Mouse (Mus musculus): Measurements from ENCODE around the gene A3galt2.
A peak's percentile ranks its signal among the peaks of the same experiment; 100 is the strongest.

Gene A3galt2

DNA sequence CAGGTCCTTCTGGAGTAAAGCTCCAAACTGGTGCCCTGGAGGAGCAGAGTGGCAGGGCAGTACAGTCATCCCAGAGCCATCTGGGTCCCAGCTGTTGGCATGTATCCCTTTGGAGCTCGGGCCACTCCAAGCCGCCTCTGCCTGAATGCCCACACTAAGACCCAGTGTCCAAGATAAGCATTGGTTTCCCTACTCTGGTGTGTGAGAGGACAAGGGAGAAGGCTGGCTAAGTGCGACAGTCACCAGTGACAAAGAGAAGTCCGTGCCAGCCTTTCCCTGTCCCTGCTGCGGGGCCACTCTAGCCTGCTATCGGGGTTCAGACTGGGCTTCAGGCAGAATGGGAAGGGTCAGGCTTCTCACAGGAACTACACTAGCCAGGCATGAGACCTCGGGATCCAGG, 736 bp downstream of the A3galt2 start:
- DNase-seq (ENCODE audit: low spot score in 2 of 2): no peak

DNA sequence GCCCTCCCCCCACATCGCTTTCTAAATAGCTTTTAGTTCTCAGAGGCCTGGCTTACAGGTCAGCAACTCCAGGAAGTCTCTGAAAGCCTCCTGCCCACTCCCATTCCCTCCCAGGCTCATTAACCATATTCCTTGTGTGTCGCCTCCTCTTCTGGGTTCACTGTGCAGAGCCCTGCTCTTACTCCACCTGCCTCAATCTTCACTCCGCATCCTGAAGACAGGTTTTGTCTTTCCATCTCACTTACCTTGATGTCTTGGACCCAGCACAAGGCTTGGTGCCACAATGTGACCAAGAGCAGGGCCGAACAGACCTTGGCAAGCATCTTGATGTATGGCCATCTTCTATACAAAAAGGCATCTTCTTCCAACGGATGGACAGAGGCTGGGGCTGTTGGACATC, 4.0 kb downstream of the A3galt2 start:
- DNase-seq (ENCODE audit: low spot score in 2 of 2): no peak

DNA sequence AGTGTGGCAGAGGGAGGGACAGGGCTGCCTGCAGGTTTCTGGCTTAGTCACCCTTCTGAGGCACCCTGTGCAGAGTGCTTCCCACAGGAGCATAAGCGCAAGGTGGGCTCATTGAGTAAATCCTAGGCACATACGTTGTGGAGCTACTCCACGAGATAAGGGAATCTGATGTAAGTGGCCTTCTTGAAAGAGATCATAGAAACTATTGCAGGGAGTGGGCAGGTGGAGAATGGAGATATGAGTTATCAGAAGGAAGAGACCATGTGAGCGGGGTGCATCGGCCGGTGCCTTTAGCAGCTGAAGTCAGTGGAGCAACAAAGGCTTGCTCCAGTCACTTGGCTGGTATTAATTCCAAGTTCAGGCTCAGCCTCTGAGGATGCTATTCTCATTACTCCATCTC, 4.9 kb downstream of the A3galt2 start:
- DNase-seq (ENCODE audit: low spot score in 2 of 2): no peak

DNA sequence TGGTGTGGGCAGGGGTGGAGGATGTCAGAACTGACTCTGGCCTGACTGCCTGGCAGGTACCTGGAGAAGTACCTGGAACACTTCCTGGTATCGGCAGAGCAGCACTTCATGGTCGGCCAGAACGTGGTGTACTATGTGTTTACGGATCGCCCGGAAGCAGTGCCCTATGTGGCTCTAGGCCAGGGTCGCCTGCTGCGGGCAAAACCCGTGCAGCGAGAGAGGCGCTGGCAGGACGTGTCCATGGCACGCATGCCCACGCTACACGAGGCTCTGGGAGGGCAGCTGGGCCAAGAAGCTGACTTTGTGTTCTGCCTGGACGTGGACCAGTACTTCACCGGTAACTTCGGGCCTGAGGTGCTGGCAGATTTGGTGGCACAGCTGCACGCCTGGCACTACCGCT, 11.8 kb downstream of the A3galt2 start:
- no peak for DNase-seq (ENCODE audit: low spot score in 2 of 2)

DNA sequence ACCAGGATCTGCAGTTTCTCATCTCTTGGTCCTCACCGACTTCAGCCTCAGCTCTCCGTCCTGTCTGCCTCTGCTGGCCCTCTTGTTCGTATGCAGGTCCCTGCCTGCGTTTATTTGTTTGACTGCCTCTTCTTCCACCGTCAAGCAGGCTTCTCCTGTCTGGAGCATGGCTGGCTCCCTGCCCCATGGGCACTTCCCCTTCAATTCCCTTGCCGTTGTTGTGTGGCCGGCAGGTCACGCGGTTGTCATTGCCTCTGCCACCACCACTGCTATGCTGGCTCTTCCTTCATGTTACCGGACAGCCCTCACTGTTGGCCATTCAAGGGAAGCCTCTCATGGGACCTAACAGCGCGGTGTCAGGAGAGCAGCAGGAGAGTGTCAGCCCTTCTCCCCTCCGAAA, 13.0 kb downstream of the A3galt2 start:
- no peak for DNase-seq (ENCODE audit: low spot score in 2 of 2)

DNA sequence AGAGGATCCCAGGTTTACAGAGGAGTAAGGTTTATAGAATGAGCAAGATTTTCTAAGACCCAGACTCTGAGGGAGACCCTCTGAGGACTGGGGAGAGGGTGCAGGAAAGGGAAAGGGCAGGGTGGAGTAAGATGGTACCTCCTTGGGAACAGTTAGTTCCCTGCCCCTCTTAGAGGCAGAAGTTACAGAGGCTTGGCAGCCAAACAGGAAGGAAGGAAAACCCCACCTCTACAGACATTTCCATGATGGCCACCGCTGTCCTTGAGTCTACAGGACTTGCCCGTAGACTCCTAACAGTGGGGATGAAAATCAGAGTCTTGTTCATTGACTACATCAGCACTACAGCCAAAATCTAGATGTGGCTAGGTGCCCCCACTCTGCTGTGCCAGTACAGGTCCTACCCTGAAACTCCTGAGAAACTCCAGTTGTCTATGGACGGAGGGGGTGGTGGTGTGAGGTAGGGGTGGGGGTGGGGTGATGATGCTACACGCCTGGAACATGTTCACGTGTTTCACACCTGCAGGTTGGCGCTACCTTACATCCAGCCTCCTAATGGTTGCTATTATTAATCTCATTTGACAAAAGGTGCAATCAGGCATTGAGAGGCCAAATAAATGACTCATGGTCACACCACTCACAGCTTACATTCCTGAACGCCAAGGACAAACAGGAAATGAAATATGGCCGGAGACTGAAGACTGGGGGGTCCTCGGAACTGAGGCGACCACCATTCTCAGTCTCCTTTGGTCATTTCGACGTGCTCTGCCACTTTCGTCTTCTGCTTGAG, 14.6 kb downstream of the A3galt2 start:
- no peak for DNase-seq (ENCODE audit: low spot score in 2 of 2)

DNA sequence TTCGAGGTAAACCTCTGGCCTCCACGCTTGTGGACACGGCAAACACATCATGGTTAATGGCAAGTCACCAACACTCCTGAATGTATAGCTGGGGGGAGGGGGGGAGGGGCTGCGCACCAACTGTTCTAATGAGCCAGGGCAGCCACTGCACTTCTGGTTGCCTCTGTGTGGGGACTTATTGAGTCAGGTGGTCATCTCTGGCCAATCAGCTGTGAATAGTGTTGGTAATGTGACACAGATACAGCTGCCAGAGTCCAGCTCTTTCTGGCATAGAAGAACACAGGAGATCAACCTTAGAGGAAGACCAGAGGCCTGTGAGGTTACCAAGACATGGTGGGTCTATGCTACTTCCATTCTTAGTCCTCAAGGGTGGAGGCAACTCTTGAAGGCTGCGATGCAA, 15.5 kb downstream of the A3galt2 start:
- DNase-seq (ENCODE audit: low spot score in 2 of 2): no peak

DNA sequence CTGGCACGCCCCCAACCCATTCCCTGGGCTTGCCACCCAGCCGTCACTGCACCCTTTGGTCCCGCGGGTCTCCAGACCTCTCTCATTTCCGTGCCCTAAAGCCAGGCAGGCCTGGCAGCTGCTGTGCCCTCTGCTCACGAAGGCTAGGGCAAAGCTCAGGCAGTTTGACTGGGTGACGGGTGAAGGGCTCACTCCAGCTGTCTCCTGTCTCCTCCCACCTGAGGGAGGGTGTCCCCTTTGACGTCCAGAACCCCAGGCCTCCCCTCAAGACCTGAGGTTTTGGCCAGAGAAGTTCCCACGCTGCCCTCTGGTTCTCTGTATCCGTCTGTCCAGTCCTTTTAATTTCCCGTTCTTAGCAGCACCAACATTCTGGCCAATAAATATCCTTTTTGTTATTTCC, 18.7 kb downstream of the A3galt2 start:
- no peak for DNase-seq (ENCODE audit: low spot score in 2 of 2)

DNA sequence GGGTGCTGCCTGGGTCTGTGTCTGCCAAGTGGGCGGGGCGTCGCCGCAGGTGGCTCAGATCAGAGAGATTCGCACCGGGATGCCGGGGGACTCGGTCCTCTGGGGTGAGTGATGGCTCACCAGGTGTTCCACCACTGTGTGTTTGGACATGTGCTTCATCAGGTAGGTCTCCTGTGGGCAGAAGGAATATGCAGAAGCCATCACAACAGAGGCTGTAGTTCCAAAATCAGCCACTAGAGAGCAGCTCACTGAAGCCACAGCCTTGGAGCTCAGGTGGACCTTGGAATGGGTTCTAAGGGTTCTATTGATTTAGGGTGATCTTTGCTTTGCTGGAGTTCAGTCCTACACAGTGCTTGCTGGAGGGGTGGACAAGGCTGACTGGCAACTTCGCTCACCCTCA, 19.3 kb downstream of the A3galt2 start:
- DNase-seq (ENCODE audit: low spot score in 2 of 2): peak in 1 of 2 experiments; percentile 61

DNA sequence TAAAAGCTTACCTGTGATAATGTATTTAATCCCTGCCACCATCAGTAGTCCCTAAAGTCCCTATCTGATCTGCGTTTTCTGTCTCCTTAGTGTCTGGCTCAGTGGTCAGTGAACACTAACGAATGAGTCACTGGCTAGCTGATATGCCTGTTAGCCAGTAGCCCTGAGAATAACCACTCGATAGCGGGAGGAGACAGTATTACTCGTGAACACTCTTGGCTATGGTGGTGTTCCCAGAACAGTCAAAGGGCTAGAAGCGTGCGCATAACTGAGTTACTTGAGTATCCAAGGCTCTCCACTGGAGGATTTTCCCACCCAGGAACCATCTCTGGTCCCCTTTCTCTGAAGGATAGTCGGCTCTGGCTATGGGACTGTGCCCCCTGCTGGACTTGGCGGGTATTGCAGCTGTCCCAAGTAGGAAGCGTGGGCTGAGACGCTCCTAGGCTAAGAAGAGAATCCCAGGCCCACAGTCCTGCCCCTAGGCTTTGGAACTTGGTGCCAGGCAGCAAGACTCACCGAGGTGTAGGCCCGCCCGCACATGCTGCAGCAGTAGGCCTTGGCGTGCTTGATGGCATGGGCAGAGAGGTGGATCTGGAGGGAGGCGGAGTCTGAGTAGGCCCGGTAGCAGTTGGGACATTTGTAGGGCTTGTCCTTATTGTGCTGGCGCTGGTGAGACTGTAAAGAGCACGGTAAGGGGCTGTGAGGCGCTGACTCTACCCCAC, 21.6 kb downstream of the A3galt2 start:
- peak; percentile 50 to 68 for DNase-seq (ENCODE audit: low spot score in 2 of 2)

DNA sequence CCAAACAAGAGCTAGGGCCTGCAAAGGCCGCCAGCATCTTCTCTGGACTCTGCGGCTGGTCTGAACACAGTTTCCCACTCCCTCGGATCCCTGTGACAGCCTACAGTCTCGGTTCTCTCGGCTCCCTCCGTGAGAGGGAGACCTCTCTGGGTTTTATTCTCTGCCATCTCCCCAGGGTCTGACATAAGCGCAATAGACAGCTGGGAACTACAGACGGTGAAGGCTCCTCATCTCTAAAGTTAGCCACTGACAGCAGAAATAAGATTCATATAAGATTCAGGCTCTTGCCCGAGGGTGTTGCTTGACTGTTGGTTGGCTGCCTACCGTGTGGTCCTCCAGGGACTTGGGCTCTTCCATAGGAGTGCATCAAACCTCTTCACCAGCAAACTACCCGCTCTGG, 22.4 kb downstream of the A3galt2 start:
- DNase-seq (ENCODE audit: low spot score in 2 of 2): no peak

DNA sequence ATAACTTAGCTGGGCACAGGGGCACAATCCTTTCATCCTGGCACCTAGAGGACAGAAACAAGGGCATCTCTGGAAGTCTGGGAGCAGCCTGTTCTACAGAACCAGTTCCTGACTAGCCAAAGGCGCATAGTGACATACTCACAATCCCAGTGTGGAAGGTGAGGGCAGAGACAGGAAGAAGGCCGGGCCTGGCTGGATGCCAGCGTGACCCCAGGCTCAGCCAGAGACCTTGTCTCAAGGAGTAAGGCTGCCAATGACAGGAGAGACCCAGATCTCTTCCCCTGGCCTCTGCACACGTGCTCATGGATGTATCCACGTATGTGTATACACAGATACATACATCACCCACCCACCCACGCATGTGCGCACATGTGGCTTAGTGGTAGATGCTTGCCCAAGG, 26.9 kb downstream of the A3galt2 start:
- no peak for DNase-seq (ENCODE audit: low spot score in 2 of 2)

DNA sequence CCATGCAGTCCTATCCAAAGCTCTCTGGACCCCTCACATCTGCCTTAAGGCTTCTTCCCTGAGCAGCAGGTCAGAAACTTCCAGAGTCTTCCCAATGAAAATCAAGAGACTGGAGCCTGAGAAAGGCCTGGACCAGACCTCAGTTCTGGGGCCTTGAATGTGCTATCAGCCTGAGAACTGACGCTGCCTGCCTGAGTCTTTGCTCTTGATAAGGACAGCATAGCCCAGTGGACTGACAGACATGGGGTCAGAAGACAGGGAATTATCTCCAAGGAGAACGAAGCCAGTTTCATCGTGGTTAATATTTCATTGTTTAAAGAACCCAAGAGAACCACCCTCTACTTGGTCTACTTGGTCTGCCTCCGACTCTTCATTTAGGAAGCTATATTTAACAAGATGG, 27.5 kb downstream of the A3galt2 start:
- DNase-seq (ENCODE audit: low spot score in 2 of 2): no peak

DNA sequence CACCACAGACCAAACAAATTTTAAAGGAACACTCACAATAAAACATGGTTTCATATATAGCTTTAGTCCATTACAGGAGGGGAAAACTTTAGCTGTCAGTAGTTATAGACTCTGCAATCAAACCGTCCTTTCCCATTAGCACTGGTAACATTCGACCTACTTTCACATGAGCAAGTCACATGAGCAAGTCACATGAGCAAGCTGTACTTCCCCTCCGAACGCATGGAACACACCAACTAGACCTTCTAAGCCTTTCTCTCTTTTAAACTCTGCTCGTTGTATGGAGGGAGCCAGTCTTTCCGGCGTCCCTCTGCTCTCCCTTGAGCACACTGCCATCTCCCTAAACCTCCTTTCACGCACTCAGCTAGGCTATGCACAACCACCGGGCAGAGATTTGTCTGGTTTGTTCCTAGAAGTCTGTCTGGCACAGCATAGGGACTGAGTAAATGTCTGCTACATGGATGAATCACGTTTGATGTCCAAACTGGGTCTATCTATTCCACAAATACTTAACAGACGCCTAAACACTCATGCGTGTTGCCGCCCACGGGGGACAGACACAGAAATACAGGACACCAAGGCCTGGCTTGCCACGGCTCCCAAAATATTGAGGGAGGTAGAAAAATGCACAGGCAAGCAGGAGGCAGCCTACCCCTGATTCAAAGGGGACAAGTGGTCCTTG, 29.9 kb downstream of the A3galt2 start:
- no peak for DNase-seq (ENCODE audit: low spot score in 2 of 2)

DNA sequence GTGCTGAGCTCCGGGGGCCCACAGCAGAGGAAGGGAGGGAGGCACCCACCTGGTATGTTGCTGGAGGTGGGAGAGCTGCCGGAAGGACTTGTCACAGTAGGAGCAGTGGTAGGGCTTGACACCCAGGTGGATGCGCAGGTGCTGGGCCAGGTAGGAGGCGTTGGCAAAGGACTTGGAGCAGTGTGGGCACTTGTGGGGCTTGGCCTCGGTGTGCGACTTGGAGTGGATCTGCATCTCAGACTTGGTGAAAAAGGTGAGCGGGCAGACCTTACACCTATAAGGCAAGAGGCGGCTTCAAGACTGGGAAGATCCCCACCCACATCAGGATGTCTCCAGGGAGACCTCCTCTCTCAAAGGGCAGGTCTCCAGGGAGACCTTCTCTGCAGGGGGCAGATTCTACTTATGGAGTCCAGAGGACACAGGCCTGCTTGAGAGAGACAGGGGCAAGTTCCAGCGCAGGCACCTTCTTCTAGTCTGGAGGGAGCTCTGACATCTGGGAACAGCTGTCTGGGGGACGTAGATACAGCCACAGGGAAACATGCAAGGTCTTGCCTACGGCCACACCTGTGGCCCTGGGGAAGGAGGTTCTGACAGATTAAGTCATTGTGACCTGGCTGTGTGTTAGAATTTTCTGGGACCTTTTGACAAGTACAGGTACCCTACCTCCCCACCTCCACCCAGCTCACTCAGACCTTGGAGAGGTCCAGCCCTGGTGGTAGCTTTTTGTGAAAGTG, 30.9 kb downstream of the A3galt2 start:
- DNase-seq (ENCODE audit: low spot score in 2 of 2): no peak

DNA sequence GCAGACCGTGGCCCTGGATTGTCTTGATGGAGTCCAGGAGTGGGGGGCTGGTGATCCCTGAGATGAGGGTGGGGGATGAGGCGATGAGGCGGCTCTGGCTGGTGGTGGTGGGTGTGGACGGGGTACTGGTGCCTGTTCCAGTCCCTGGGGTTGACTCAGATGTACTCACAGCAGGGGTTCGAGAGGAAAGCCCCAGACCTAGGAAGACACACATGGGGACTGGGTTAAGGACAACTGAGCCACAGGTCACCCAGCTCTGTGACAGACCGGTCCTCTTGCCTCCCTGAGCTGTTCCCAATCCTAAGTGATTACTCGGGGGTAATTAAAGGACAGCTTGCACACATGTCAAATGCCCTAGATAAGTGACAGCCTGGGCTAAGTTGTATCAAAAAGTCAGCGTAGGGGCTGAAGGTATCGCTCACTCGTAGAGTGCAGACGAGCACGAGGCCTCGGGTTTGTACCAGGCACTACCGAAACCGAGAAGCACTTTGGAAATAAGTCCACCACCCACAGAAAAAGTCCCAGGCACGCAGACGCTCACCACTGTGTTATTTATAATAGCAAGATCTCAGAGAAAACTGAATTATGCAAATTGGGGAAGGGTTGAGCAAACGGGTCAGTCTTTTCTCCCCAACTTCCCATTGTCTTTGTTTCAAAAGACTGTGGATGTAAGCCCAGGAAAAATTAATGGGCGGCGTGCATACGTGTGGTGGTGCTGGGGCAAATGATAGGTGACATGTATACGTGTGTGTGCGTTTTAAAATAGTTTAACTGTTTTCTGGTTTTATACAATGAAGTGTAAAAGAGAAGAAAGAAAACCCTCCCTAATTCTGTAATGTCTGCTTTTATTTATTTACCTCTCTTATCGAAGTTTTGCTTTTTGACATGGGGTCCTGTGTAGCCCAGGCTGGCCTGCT, 32.1 kb downstream of the A3galt2 start:
- DNase-seq (ENCODE audit: low spot score in 2 of 2): no peak

DNA sequence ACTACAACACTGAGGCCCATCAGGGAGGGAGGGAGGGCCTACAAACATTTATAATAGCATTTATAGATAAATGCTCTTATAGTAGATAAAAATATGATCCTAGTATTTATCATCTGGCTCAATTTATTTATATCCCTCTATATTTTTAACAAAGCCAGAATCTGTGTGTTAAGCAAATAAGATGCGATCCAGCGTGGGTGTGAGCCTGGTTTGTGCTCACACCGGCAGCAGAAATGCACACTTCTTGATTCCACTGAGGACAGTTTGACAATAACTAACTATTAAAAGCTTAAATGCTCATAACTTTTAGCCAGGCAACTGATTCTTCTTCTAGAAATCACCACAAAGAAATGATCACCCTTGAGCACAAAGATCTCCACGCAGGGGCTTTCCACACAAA, 32.9 kb downstream of the A3galt2 start:
- no peak for DNase-seq (ENCODE audit: low spot score in 2 of 2)

DNA sequence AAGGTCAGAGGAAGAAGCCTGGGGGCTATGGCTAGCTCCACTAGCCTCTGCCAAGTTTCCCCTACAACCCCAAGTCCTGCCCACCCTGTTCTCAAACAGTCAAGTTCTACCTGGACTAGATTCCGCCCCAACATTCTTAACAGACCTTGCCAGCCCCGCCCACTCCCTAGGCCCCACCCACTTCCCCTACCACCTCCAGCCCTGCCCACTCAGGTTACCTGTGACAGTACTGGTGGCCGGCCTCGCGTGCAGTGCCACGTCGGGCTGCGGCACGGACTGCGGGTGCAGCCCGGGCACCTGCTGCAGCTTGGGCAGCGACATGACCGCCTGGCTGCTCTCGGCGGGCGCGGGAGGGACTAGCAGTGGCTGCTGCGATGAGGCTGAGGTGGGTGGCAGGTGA, 34.5 kb downstream of the A3galt2 start:
- DNase-seq (ENCODE audit: low spot score in 2 of 2): no peak

DNA sequence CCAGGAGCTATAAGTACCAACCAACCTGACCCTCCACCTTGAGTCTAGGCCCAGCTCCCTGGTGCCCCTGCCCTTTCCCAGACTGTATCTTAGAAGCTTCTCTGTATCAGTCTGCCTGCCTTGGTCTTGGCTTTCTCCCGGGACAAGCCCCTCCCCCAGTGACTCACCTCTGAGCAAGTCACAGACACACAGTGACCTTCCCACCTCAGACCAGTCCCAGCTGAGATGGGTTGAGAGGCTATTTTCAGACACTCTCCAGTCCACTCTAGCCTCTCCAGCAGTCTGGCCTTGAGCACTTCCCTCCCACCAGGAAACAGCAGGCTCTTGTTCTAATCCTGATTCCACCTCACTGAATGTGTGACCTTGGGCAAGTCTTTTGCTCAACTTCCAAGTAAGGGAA, 38.5 kb downstream of the A3galt2 start:
- no peak for DNase-seq (ENCODE audit: low spot score in 2 of 2)

DNA sequence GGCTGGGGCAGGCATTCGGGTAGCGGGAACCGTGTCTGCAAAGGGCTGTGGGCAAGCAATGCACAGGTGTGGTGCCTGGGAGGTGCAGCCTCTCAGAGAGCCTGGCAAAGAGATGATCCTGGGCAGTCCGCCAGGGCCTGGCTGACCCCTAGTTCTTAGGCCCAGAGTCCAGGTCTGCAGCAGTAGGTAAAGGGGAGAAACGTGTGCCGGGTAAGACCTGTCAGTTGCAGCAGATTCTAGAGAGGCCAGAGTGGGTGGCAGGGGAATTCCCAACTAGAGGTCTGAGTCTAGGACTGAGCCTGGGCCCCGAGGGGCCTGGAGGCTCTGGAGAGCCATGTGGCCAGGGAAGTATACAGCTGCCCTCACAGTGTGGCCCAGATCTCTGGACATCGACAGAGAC, 39.0 kb downstream of the A3galt2 start:
- no peak for DNase-seq (ENCODE audit: low spot score in 2 of 2)

DNA sequence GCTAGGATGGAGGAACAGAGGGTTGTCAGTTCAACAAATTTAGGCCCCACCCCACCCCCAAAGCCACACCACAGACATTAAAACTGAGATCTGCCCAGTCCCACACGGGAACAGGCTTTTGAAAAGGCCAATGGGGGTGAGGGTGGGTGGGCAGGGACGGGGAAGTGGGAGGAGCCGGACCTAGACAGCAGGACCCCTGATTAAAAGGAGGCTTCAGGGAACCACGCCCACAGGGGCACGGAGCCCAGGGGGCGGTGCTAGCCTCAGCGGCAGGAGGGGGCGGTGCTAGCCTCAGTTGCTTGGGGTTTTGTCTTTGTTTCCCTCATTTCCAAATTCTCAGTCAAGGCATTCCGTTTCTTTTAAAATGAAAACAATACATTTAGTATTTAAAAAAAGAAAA, 40.4 kb downstream of the A3galt2 start:
- no peak for DNase-seq (ENCODE audit: low spot score in 2 of 2)
